Mouse (Mus musculus) skeletal muscle tissue, adult 2 months (tissue): ENCODE measurements around the gene Nutm1.
A peak's percentile ranks its signal among the peaks of the same experiment; 100 is the strongest.
"Not testable (repeated sequence)": the region's sequence is repeated elsewhere in the genome, so short reads cannot be mapped to it uniquely, and the experiment has no call there.

Experiments
- DNase-seq: peaks from one replicate; pipeline ENCODE4 v3.0.0-alpha.2; 2012; ENCODE audit warnings: low read depth, low spot score

Nutm1 gene

GRCm38 (mm10) chr2:112259241-112259962 lies at the start of gene Nutm1:
TSS of gene Nutm1 (minus strand) at chr2:112259291.
- peak; percentile 32 for DNase-seq

GRCm38 (mm10) chr2:112308671-112309070 lies 49.6 kb upstream of the Nutm1 start:
- DNase-seq = no peak

GRCm38 (mm10) chr2:112298221-112298620 lies 39.1 kb upstream of the Nutm1 start:
- no peak for DNase-seq

- no peak for DNase-seq
These were observed 37.1 kb upstream of the Nutm1 start for GRCm38 (mm10) chr2:112296211-112296610.

GRCm38 (mm10) chr2:112292823-112293222 lies 33.7 kb upstream of the Nutm1 start:
- no peak for DNase-seq

GRCm38 (mm10) chr2:112289507-112289906 lies 30.4 kb upstream of the Nutm1 start:
- no peak for DNase-seq

GRCm38 (mm10) chr2:112287059-112287458 lies 28.0 kb upstream of the Nutm1 start:
- no peak for DNase-seq

GRCm38 (mm10) chr2:112286062-112286461 lies 27.0 kb upstream of the Nutm1 start:
- DNase-seq = not testable (repeated sequence)

- no peak for DNase-seq
These were observed 25.9 kb upstream of the Nutm1 start for GRCm38 (mm10) chr2:112285031-112285390.

GRCm38 (mm10) chr2:112284363-112285030 lies 25.4 kb upstream of the Nutm1 start:
- peak; percentile 54 for DNase-seq

- DNase-seq = no peak
These were observed 23.8 kb upstream of the Nutm1 start for GRCm38 (mm10) chr2:112282846-112283245.

GRCm38 (mm10) chr2:112276870-112277269 lies 17.8 kb upstream of the Nutm1 start:
- no peak for DNase-seq

- DNase-seq = no peak
These were observed 14.4 kb upstream of the Nutm1 start for GRCm38 (mm10) chr2:112273474-112273873.

GRCm38 (mm10) chr2:112272909-112273308 lies 13.8 kb upstream of the Nutm1 start:
- DNase-seq = no peak

- DNase-seq = no peak
These were observed 10.9 kb upstream of the Nutm1 start for GRCm38 (mm10) chr2:112270011-112270410.

- peak; percentile 33 for DNase-seq
These were observed 8.6 kb upstream of the Nutm1 start for GRCm38 (mm10) chr2:112267547-112268269.

GRCm38 (mm10) chr2:112266780-112267179 lies 7.7 kb upstream of the Nutm1 start:
- DNase-seq = peak; percentile 33

GRCm38 (mm10) chr2:112266242-112266592 lies 7.1 kb upstream of the Nutm1 start, which contains the start of gene Gm21985:
TSS of gene Gm21985 (plus strand) at chr2:112266314.
- peak; percentile 46 for DNase-seq

GRCm38 (mm10) chr2:112265448-112266241 lies 6.6 kb upstream of the Nutm1 start, which contains the start of gene Slc12a6:
TSS of gene Slc12a6 (plus strand) at chr2:112265825.
- peak; percentile 91 for DNase-seq

GRCm38 (mm10) chr2:112264364-112264763 lies 5.3 kb upstream of the Nutm1 start:
- no peak for DNase-seq

GRCm38 (mm10) chr2:112262779-112263295 lies 3.7 kb upstream of the Nutm1 start:
- no peak for DNase-seq
